Mouse (Mus musculus): ENCODE results near the gene Nhsl2.

GRCm38 (mm10) chrX:101863666-101864378 is 14.6 kb downstream of the Nhsl2 start:
- TF ChIP-seq MAFK (IDR thresholded peaks at IDR 0.05; ENCODE audit: insufficient read depth, low read depth, low read length) (no peak), ZNF384 (IDR thresholded peaks at IDR 0.05; ENCODE audit: low read depth, low read length) (no peak), HCFC1 (IDR thresholded peaks at IDR 0.05; ENCODE audit: borderline replicate concordance, insufficient read depth, low read length) (no peak)
